In the genomic region with DNA sequence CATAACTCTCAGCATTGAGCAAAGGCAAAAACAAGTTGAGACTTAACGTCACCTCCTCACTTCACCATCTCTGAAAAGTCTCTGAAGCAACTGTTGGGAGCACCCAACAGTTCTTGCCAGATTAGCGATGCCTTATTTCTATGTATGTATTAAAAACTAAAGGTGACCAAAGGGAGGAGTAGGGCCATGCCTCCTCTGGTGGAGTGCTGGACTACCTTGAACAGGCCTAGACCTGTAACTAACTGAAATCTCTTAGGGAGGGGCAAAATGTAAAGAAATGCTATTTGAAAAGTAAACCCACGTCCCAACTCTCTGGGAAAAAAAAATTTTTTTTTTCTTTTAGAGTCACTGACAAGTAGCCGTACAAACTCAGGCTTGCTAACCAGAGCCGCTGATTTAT, we compare ENCODE assay signal across 25 mouse cellular contexts.
DNase-seq lines count a peak whose midpoint lies in the region; ATAC-seq lines count a peak whose summit lies in the region.
"Had no signal": no experiment of that assay in that cellular context is flagged by ENCODE, and none has a peak within 500 bp of the region (broad histone marks: within the 10 kb centered on the region; RNA-seq: fewer than 3 reads in every experiment).

No protein-coding gene starts in this region.

- no peak overlapping the region for H3K9ac ChIP-seq in hindbrain, embryonic 12.5 days
- H3K9ac ChIP-seq in hindbrain, embryonic 16.5 days (ENCODE audit: low read depth, low read length): no peak overlapping the region
- H3K9ac ChIP-seq in midbrain, embryonic 12.5 days (replicated peaks): no peak overlapping the region
- no peak overlapping the region for H3K9ac ChIP-seq in neural tube, embryonic 13.5 days
- no peak overlapping the region for H3K9ac ChIP-seq in neural tube, embryonic 15.5 days (replicated peaks)
- H3K9ac ChIP-seq: embryonic facial prominence, embryonic 12.5 days; embryonic facial prominence, embryonic 15.5 days; forebrain, embryonic 12.5 days; heart, embryonic 13.5 days; intestine, embryonic 15.5 days had no signal

- H3K9me3 ChIP-seq in hindbrain, embryonic 12.5 days (replicated peaks): no peaks in the 10 kb centered on the region
- no peaks in the 10 kb centered on the region for H3K9me3 ChIP-seq in hindbrain, embryonic 16.5 days (ENCODE audit: control insufficient read depth, low read length)
- no peaks in the 10 kb centered on the region for H3K9me3 ChIP-seq in midbrain, embryonic 12.5 days
- no peaks in the 10 kb centered on the region for H3K9me3 ChIP-seq in midbrain, embryonic 10.5 days (replicated peaks)
- no peaks in the 10 kb centered on the region for H3K9me3 ChIP-seq in neural tube, embryonic 13.5 days
- H3K9me3 ChIP-seq in neural tube, embryonic 15.5 days (replicated peaks): no peaks in the 10 kb centered on the region
- H3K9me3 ChIP-seq: embryonic facial prominence, embryonic 12.5 days; embryonic facial prominence, embryonic 15.5 days; forebrain, embryonic 12.5 days; heart, embryonic 10.5 days; heart, embryonic 13.5 days; intestine, embryonic 15.5 days had no signal

- WGBS in hindbrain, embryonic 12.5 days: 82% methylated on average over 5 of the region's 5 CpGs
- 70% methylated on average over 5 of the region's 5 CpGs for WGBS in hindbrain, embryonic 16.5 days
- 82% methylated on average over 5 of the region's 5 CpGs for WGBS in midbrain, embryonic 12.5 days
- WGBS in midbrain, embryonic 10.5 days: 89% methylated on average over 5 of the region's 5 CpGs
- WGBS in neural tube, embryonic 13.5 days: 65% methylated on average over 5 of the region's 5 CpGs
- WGBS in neural tube, embryonic 15.5 days: 72% methylated on average over 5 of the region's 5 CpGs

- no peak for DNase-seq in midbrain, embryonic 10.5 days (ENCODE audit: low spot score)
- no peak for DNase-seq in lung, postnatal 10 days
- DNase-seq: adrenal gland, adult 2 months; adrenal gland, postnatal 14 days; cerebellum, adult 11 months; cerebellum, adult 2 months; cerebellum, adult 9-11 months; cerebellum, postnatal 25 days; gastrocnemius, postnatal 10 days; gastrocnemius, postnatal 36 days; heart, adult 2 months; heart, postnatal 14 days; heart, postnatal 4 days had no signal

- H3K27me3 ChIP-seq in hindbrain, embryonic 12.5 days: no peaks in the 10 kb centered on the region
- H3K27me3 ChIP-seq in hindbrain, embryonic 16.5 days (replicated peaks; ENCODE audit: control insufficient read depth, insufficient read depth, low read length): no peaks in the 10 kb centered on the region
- H3K27me3 ChIP-seq in midbrain, embryonic 12.5 days: no peaks in the 10 kb centered on the region
- no peaks in the 10 kb centered on the region for H3K27me3 ChIP-seq in midbrain, embryonic 10.5 days (ENCODE audit: low read depth, poor library complexity, severe bottlenecking)
- no peaks in the 10 kb centered on the region for H3K27me3 ChIP-seq in neural tube, embryonic 13.5 days
- no peaks in the 10 kb centered on the region for H3K27me3 ChIP-seq in neural tube, embryonic 15.5 days (replicated peaks)
- H3K27me3 ChIP-seq: embryonic facial prominence, embryonic 12.5 days; embryonic facial prominence, embryonic 15.5 days; forebrain, embryonic 12.5 days; heart, embryonic 13.5 days; intestine, embryonic 15.5 days had no signal

- H3K27ac ChIP-seq in hindbrain, embryonic 12.5 days: peak overlapping the region; percentile 44
- no peak overlapping the region for H3K27ac ChIP-seq in hindbrain, embryonic 16.5 days (ENCODE audit: low read depth, low read length)
- H3K27ac ChIP-seq in midbrain, embryonic 12.5 days (replicated peaks): no peak overlapping the region; the same call in 1 of the 2 replicates
- H3K27ac ChIP-seq in midbrain, embryonic 10.5 days (replicated peaks): no peak overlapping the region
- H3K27ac ChIP-seq in neural tube, embryonic 13.5 days (replicated peaks): peak overlapping the region; percentile 42; the same call in 1 of the 2 replicates
- H3K27ac ChIP-seq in neural tube, embryonic 15.5 days (replicated peaks): no peak overlapping the region
- H3K27ac ChIP-seq: embryonic facial prominence, embryonic 12.5 days; embryonic facial prominence, embryonic 15.5 days; forebrain, embryonic 12.5 days; heart, adult 2 months; heart, embryonic 10.5 days; heart, embryonic 13.5 days; intestine, embryonic 15.5 days had no signal

- no peak overlapping the region for H3K4me2 ChIP-seq in hindbrain, embryonic 12.5 days (replicated peaks)
- H3K4me2 ChIP-seq in hindbrain, embryonic 16.5 days (ENCODE audit: low read length): no peak overlapping the region
- no peak overlapping the region for H3K4me2 ChIP-seq in midbrain, embryonic 12.5 days (replicated peaks)
- no peak overlapping the region for H3K4me2 ChIP-seq in neural tube, embryonic 13.5 days
- no peak overlapping the region for H3K4me2 ChIP-seq in neural tube, embryonic 15.5 days
- H3K4me2 ChIP-seq: embryonic facial prominence, embryonic 12.5 days; embryonic facial prominence, embryonic 15.5 days; forebrain, embryonic 12.5 days; heart, embryonic 13.5 days; intestine, embryonic 15.5 days had no signal

- H3K4me1 ChIP-seq in hindbrain, embryonic 12.5 days: peaks cover 5% of the 10 kb centered on the region; the same call in 1 of the 2 replicates
- H3K4me1 ChIP-seq in hindbrain, embryonic 16.5 days (ENCODE audit: control insufficient read depth, insufficient read depth, low read depth, low read length): no peaks in the 10 kb centered on the region
- H3K4me1 ChIP-seq in midbrain, embryonic 12.5 days: no peaks in the 10 kb centered on the region
- no peaks in the 10 kb centered on the region for H3K4me1 ChIP-seq in midbrain, embryonic 10.5 days
- peaks cover 14% of the 10 kb centered on the region for H3K4me1 ChIP-seq in neural tube, embryonic 13.5 days (replicated peaks)
- no peaks in the 10 kb centered on the region for H3K4me1 ChIP-seq in neural tube, embryonic 15.5 days
- H3K4me1 ChIP-seq: embryonic facial prominence, embryonic 12.5 days; embryonic facial prominence, embryonic 15.5 days; forebrain, embryonic 12.5 days; heart, embryonic 10.5 days; heart, embryonic 13.5 days; intestine, embryonic 15.5 days had no signal

- H3K36me3 ChIP-seq in hindbrain, embryonic 12.5 days: no peaks in the 10 kb centered on the region
- no peaks in the 10 kb centered on the region for H3K36me3 ChIP-seq in hindbrain, embryonic 16.5 days (ENCODE audit: control insufficient read depth, insufficient read depth, low read length)
- no peaks in the 10 kb centered on the region for H3K36me3 ChIP-seq in midbrain, embryonic 12.5 days
- H3K36me3 ChIP-seq in midbrain, embryonic 10.5 days: no peaks in the 10 kb centered on the region
- H3K36me3 ChIP-seq in neural tube, embryonic 13.5 days: no peaks in the 10 kb centered on the region
- no peaks in the 10 kb centered on the region for H3K36me3 ChIP-seq in neural tube, embryonic 15.5 days
- H3K36me3 ChIP-seq: embryonic facial prominence, embryonic 12.5 days; embryonic facial prominence, embryonic 15.5 days; forebrain, embryonic 12.5 days; heart, embryonic 10.5 days; heart, embryonic 13.5 days; intestine, embryonic 15.5 days had no signal

- H3K4me3 ChIP-seq in hindbrain, embryonic 12.5 days: no peak overlapping the region
- no peak overlapping the region for H3K4me3 ChIP-seq in hindbrain, embryonic 16.5 days (ENCODE audit: low read length)
- H3K4me3 ChIP-seq in midbrain, embryonic 12.5 days: no peak overlapping the region
- no peak overlapping the region for H3K4me3 ChIP-seq in midbrain, embryonic 10.5 days
- no peak overlapping the region for H3K4me3 ChIP-seq in neural tube, embryonic 13.5 days
- H3K4me3 ChIP-seq in neural tube, embryonic 15.5 days (replicated peaks): no peak overlapping the region
- H3K4me3 ChIP-seq: embryonic facial prominence, embryonic 12.5 days; embryonic facial prominence, embryonic 15.5 days; forebrain, embryonic 12.5 days; heart, adult 2 months; heart, embryonic 10.5 days; heart, embryonic 13.5 days; intestine, embryonic 15.5 days had no signal

- peak; percentile 36 for ATAC-seq in hindbrain, embryonic 12.5 days (ENCODE audit: low FRiP score)
- ATAC-seq in hindbrain, embryonic 16.5 days: no peak
- peak; percentile 69 for ATAC-seq in midbrain, embryonic 12.5 days (ENCODE audit: low FRiP score, low read depth)
- peak; percentile 7; the same call in 1 of the 2 replicates for ATAC-seq in neural tube, embryonic 13.5 days (ENCODE audit: low read depth)
- ATAC-seq in neural tube, embryonic 15.5 days (ENCODE audit: low FRiP score): no peak
- ATAC-seq: CD4-positive, CD25-positive, alpha-beta regulatory T cell, adult 4 months; intestine, embryonic 15.5 days had no signal

Comparison
In these comparisons a context has a peak if more than half of its experiments do, and no peak if none do; other contexts are left out.
1. ATAC-seq: peak in hindbrain, embryonic 12.5 days (single experiment), midbrain, embryonic 12.5 days (single experiment) and neural tube, embryonic 13.5 days (single experiment); none in hindbrain, embryonic 16.5 days (single experiment) and neural tube, embryonic 15.5 days (single experiment).
2. H3K27ac ChIP-seq: peak in hindbrain, embryonic 12.5 days (single experiment) and neural tube, embryonic 13.5 days (single experiment); none in hindbrain, embryonic 16.5 days (single experiment), midbrain, embryonic 12.5 days (single experiment), midbrain, embryonic 10.5 days (single experiment) and neural tube, embryonic 15.5 days (single experiment).